Mouse (Mus musculus): ENCODE measurements at regions not wholly inside any gene's neighbourhood (a gene's known extent, or its start where the extent isn't known, plus 50 kb on each side); places are given as distances from the start of the nearest gene placed in this dataset.

DNA sequence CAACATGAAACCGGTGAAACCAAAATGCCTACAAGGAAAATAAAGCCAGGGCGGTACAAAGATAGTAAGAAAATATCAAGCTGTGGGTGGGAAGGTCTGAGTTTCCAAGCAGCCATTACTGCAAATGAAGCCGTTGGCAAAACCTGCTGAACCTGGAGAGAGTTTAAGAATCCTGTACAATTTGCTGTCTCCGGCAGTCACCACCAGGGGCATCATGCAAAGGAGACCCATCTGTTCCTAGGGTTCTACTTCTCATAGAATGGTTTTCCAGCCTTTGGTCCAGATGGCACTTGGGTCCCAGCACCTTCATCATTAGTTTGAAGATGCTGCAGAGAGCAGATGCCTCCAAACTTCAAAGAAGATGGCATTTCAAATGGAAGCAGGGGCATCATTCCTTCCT, 508.6 kb upstream of the Gm19410 start:
- TF ChIP-seq CTCF (IDR thresholded peaks at IDR 0.05) (peak; percentile 59), EP300 (IDR thresholded peaks at IDR 0.05) (no peak)
